Mouse (Mus musculus): ENCODE measurements around the gene Zfp92. TPM values are rescaled to one million over a fixed set of nuclear protein-coding genes. Genes with fewer than 3 reads are reported as not detected.

The Zfp92 gene
- polyA plus RNA-seq, 1 experiment from 2014 or later = 0.19 TPM

- no peaks in the 10 kb centered on the region for H3K36me3 ChIP-seq (ENCODE audit: poor library complexity, severe bottlenecking)
- no peak overlapping the region for H3K4me3 ChIP-seq
- no peaks in the 10 kb centered on the region for H3K4me1 ChIP-seq
- no peaks in the 10 kb centered on the region for H3K27me3 ChIP-seq
- H3K9me3 ChIP-seq (replicated peaks) = no peaks in the 10 kb centered on the region
- no peak overlapping the region for H3K9ac ChIP-seq
- WGBS = 85% methylated on average over 2 of the region's 2 CpGs
- H3K27ac ChIP-seq = no peak overlapping the region
- no peak overlapping the region for H3K4me2 ChIP-seq
- no peak for ATAC-seq
These were observed 65.7 kb downstream of the Zfp92 start for GRCm38 (mm10) chrX:73476621-73477020.

GRCm38 (mm10) chrX:73477500-73477899 is 66.6 kb downstream of the Zfp92 start:
- Histone ChIP-seq H3K27ac (no peak overlapping the region), H3K27me3 (no peaks in the 10 kb centered on the region), H3K9ac (no peak overlapping the region), H3K9me3 (replicated peaks) (no peaks in the 10 kb centered on the region), H3K4me3 (no peak overlapping the region), H3K36me3 (ENCODE audit: poor library complexity, severe bottlenecking) (no peaks in the 10 kb centered on the region), H3K4me1 (no peaks in the 10 kb centered on the region), H3K4me2 (no peak overlapping the region)
- no peak for ATAC-seq
- 84% methylated on average over 2 of the region's 2 CpGs for WGBS

Other genes with a start within 250 kb of the Zfp92 start
- gene Spin2d, start 234.1 kb upstream of the Zfp92 start, polyA plus RNA-seq (2015; fragmentation: Nextera tagmentation; extraction: Ambion mirVana) = not detected in 2 replicates
- gene Xlr3b, start 218.9 kb upstream of the Zfp92 start, polyA plus RNA-seq (2015; fragmentation: Nextera tagmentation; extraction: Ambion mirVana) = 12.1 and 12.3 TPM in 2 replicates
- gene Xlr4b, start 196.8 kb upstream of the Zfp92 start, polyA plus RNA-seq (2015; fragmentation: Nextera tagmentation; extraction: Ambion mirVana) = 0.25 and 0.43 TPM in 2 replicates
- 21.6 and 22.2 TPM in 2 replicates for gene F8a, start 182.8 kb upstream of the Zfp92 start, polyA plus RNA-seq (2015; fragmentation: Nextera tagmentation; extraction: Ambion mirVana)
- gene Xlr4c, start 168.0 kb upstream of the Zfp92 start, polyA plus RNA-seq (2015; fragmentation: Nextera tagmentation; extraction: Ambion mirVana) = not detected in 2 replicates
- not detected in 2 replicates for gene Xlr3c, start 145.7 kb upstream of the Zfp92 start, polyA plus RNA-seq (2015; fragmentation: Nextera tagmentation; extraction: Ambion mirVana)
- gene Xlr5a, start 118.1 kb upstream of the Zfp92 start, polyA plus RNA-seq (2015; fragmentation: Nextera tagmentation; extraction: Ambion mirVana) = not detected in 2 replicates
- gene Xlr5c, start 118.1 kb upstream of the Zfp92 start, polyA plus RNA-seq (2015; fragmentation: Nextera tagmentation; extraction: Ambion mirVana) = not detected in 2 replicates
- gene Gm45015, start 74.3 kb upstream of the Zfp92 start, polyA plus RNA-seq (2015; fragmentation: Nextera tagmentation; extraction: Ambion mirVana) = not detected in 2 replicates
- gene Zfp275, start 68.5 kb upstream of the Zfp92 start, polyA plus RNA-seq (2015; fragmentation: Nextera tagmentation; extraction: Ambion mirVana) = 10.6 and 12.7 TPM in 2 replicates
- gene Gm18336, start 12.4 kb upstream of the Zfp92 start, polyA plus RNA-seq (2015; fragmentation: Nextera tagmentation; extraction: Ambion mirVana) = not detected in 2 replicates
- not detected in 2 replicates for gene Trex2, start 24.2 kb downstream of the Zfp92 start, polyA plus RNA-seq (2015; fragmentation: Nextera tagmentation; extraction: Ambion mirVana)
- gene Haus7, start 47.9 kb downstream of the Zfp92 start, polyA plus RNA-seq (2015; fragmentation: Nextera tagmentation; extraction: Ambion mirVana) = 78.9 and 81.2 TPM in 2 replicates
- 10.2 and 11.7 TPM in 2 replicates for gene Bgn, start 72.5 kb downstream of the Zfp92 start, polyA plus RNA-seq (2015; fragmentation: Nextera tagmentation; extraction: Ambion mirVana)
- gene Atp2b3, start 92.0 kb downstream of the Zfp92 start, polyA plus RNA-seq (2015; fragmentation: Nextera tagmentation; extraction: Ambion mirVana) = 1.5 and 2.4 TPM in 2 replicates
- 0.90 and 1.5 TPM in 2 replicates for gene Dusp9, start 228.3 kb downstream of the Zfp92 start, polyA plus RNA-seq (2015; fragmentation: Nextera tagmentation; extraction: Ambion mirVana)
- gene Pnck, start 249.0 kb downstream of the Zfp92 start, polyA plus RNA-seq (2015; fragmentation: Nextera tagmentation; extraction: Ambion mirVana) = 57.5 and 66.5 TPM in 2 replicates